Mouse (Mus musculus): ENCODE results near the gene Il12rb1. TPM values are rescaled to one million over a fixed set of nuclear protein-coding genes. Genes with fewer than 3 reads are reported as not detected.

Gene Il12rb1
- total RNA-seq, 2 experiments from 2014 or later, result 0.15 to 0.31 TPM

DNA sequence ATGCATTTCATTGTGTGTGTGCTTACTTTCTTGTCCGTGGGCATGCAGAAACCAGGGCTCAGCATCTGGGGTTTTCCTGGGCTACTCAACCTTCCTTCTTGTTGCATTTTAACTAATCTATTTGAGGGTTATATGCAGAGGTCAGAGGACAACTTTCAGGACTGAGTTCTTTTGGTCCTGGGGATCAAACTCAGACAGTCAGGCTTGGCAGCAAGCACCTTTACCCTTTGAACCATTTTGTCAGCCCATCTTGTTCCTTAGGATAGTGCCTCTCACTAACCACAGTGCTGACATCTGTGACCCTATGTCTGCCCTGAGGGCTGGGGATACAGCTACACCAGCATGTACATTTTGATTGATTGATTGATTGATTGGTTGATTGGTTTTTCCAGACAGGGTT lies 19.5 kb downstream of the Il12rb1 start:
- DNase-seq, result no peak

DNA sequence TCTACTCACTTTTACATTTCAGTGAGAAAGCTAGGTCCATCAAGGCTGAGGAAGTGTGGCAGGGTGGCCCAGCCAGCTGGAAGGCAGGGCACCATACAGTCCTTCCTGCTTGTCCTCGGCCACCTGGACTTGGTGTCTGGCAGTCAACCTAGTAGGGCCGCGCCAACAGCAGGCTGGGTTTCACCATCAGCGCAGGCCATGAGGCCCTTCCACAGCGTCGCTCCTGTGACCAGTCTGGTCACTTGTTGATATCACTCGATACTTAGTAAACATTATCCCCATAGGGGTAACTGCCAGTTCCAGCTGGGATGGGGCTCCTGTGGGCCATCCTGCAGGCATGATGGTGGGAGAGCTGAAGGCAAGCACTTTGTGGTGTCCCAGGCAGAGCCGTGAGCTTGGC lies 23.3 kb downstream of the Il12rb1 start:
- DNase-seq, result no peak

DNA sequence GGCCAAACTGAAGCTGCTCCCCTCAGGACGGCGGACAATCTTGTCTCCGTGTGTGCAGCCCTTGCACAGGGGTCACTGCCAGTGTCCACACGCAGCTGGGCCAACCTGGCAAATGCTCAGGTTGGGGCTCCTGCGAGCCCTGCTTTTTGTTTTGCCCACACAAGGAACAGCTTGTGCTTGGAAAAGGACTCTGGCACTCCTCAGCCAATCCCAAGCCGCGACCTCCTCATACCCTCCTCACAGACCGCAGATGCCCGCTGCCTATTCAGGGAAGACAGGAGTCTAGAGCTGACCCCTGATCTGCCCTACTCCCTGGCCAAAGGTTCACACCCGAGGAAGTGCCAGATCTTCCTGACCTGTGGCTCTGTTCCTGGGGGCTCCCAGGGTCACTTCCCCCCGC lies 24.1 kb downstream of the Il12rb1 start:
- peak; percentile 45 to 62 for DNase-seq

DNA sequence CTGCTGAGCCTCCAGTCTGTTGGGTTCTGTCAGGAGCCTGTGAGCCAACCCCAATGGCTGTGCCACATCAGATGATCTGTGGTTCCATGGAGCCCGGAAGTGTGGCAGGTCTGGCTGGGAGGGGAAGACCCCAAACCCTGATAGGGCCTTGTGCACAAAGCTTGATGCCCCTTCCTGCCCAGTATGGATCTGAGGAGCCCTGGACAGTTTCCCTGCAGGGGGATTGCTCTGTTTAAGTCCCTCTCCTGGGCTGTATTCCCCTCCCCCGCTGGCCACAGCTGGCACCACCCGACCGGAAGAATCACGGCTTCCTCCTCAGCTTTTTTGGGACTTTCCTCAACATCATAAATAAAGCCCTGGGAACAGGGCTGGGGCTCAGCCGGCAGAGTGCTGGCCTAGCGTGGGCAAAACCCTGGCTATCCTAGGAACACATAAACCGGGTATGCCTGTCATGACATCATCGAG lies 24.8 kb downstream of the Il12rb1 start:
- peak; percentile 54 to 68 for DNase-seq

DNA sequence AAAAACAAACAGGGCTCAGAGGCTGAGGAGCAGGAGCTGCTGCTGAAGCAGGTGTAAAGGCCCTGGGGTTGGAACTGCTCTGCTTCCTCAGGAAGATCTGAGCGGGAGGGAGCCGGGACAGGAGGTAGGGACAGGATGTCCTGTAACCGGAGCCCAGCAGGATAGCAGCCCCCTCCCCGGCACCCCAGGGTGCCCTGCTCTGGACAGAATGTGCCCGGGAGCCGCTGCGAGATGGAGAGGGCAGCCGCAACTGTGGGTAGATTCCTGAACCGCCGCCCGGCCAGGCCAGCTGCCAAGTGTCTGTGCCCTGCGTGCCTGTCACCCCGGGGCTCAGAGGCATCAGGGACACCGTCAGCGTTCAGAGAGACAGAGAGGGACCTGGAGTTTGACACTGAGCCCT lies 25.3 kb downstream of the Il12rb1 start:
- DNase-seq, result peak; percentile 89 to 91

DNA sequence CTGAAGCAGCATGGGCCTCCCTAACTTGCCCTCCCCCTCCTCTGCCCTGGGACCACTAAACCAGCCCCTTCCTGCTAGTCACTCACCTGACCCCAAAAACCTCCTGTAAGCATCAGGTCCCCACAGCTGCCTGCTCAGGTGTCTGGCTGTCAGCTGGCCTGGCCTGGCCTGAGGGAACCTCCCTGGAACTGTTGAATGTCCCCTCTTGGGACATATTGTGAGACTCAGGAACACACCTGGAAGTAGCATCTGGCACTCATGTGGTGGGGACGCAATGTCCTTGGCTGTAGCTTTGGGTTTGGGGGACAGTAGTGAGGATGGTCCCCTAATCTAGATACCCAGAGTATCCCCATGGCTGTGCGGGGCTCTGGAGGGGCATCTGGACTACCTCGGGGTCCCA lies 25.8 kb downstream of the Il12rb1 start:
- peak; percentile 33 to 48 for DNase-seq

DNA sequence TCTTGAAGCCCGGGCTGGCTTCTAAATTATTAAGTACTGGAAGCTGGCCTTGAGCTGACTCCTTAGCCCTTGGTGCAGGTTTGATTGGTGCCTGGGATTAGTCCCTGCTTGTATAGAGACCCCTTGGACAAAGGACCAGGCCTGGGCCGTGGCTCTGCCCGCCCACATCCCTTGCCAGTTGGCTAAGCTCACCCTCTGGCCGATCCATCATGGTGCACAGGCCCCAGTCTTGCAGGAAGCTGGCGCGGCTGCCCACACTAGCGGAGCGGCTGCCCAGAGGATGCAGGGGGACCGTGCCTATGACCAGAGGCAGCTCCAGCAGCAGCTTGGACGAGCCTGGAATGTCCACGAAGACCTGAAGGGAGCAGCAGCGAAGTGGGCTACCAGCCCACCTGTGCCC lies 28.4 kb downstream of the Il12rb1 start:
- no peak for DNase-seq

DNA sequence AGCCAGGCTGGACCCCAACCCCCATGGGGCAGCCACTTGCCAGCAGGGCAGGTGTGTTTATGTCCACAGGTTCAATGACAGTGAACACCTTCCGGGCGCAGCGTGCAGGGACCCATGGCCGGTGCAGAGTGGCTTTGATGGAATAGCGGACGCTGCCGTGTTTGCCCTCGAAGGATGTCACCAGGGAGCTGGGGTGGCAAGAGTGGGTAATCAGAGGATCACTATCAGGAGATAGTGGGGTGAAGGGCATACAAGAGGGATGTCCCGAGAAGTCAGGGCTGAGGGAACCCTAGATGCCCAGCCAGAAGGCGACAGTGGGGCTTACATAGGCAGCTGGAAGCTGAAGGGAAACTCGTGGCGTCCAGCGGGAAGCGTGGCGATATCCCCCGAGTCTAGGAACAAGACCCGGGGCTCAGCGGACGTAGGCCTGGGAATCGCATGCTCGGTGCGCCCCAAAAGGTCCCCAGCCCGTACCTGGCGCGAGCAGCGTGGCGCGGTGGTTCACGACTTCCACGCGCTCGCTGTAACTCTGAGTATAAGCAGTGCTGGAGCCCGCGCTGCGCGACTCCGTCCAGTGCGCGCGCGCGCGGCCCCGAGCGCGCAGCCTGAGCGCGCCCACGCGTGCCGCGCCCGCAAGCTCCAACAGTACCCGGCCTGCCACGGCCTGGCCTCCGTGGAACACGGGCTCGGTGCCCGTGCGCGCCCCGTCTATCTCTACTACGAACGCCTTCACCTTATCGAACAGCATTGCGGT lies 30.6 kb downstream of the Il12rb1 start:
- DNase-seq, result peak; percentile 47 to 62

DNA sequence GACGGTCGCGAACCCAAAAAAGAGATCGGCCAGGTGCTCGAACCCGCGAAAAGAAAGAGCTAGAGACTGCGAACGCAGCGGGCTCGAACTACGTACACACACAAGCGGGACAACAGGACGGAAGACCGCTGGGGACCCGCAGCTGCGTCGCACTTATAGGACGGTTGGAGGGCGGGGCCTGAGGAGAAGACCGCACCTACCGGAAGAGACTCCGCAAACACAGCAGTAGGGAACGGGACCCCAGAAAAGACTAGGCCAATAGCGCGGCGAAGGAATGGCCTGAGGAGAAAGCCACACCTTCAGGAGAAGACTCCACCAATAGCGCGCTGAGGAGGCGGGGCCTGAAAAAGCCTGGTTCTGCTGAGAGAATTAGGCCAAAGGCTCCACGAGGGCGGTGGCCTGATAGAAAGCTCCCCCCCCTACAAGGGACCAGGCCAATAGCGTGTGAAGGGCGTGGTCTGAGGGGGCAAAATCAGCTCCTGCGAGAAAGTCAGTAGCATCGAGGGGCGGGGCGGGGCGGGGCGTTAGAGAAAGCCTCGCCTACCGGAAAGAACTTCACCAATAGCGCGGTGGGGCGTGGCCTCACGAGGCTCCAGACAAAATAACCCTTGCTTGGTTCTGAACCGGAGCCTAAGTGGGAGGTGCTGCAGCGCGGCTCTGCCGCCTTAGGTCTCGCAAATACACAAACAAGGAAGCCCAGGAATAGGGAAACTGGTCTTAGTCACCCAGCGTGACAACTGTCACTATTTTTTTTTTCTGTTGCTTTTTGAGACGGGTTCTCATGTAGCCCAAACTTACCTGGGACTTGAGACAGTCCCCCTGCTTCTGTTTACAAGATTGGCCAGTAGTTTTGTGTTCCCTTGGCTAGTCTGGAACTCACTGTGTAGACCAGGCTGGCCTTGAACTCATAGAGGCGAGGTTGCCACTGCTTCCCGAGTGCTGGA lies 31.4 kb downstream of the Il12rb1 start, which contains the start of gene Arrdc2:
TSS of gene Arrdc2 (minus strand) at position 313 of the 944 bp plus-strand sequence.
- peak; percentile 98 to 100 for DNase-seq

DNA sequence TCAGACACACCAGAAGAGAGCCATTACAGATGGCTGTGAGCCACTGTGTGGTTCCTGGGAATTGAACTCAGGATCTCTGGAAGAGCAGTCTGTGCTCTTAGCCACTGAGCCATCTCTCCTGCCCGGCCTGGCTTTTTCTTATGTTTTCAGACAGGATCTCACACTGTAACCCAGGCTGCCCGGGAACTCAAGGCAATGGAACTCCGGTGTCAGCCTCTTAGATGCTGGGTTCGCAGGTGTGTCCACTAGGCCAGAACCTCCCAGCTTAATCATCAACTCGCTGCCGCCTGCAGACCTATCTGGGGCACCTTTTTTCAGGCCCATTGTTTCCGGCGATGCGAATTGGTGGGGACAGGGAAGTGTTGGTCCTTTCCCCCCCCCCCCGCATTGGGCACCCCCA lies 32.3 kb downstream of the Il12rb1 start:
- DNase-seq, result no peak

DNA sequence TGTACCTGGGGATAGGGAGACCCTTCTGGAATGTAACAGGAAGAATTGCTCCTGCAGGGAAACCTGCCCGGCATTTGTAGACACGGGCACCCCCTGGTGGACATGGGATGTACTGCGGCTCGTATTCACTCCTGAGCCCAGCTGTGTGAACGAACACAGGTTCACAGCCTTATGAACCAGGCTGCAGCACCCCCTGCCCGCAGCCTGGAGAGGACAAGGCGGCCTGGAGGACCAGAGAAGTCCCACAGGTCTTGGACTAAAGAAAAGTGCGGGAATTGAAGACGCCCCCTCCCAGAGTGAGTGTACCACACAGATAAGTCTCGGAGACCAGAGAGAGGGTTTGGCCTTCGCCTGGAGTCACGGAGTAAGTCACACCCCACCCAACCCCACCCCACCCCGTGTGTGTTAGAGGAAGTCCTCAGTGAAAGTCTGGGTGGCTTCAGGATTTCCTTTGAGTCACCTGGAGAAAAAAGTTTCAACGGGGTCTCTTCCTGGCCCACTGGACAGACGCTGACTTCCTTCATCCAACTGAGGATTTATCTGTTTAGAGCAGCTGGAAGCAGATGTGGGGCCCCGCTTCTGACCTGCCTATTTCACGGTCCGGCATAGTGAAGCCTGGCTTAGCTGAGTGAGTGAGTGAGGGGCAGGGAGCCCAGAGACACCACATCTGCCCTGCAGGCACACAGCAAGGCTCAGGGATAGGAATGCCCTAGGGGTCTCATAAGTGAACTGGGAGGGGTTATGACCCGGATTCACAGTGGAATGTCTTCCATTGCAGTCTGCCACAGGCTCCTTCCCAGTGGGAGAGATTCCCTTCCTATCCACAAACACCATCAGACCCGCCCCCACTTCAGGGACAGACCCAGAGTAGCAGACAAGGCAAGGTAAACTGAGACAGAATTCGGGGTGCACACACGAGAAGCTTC lies 33.2 kb downstream of the Il12rb1 start:
- peak; percentile 88 to 98 for DNase-seq

DNA sequence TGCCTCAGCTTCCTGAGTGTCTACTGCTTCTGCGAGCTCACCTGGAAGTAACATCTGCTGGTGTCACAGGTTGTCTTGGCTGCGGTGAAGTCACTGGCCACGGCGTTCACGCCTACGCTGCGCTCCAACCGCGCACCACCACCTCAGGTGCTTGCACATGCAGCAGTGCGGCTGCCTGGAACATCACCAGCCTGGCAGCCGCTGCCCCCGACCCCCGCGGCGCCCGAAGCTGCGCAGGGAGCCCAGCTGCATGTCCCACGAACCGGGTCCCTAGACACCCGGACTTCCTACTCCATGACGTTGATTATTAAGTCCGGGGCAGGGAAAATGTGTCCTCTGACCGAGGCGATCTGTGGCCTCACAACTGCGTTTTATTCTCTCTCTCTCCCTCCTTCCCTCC lies 34.2 kb downstream of the Il12rb1 start:
- DNase-seq, result no peak

DNA sequence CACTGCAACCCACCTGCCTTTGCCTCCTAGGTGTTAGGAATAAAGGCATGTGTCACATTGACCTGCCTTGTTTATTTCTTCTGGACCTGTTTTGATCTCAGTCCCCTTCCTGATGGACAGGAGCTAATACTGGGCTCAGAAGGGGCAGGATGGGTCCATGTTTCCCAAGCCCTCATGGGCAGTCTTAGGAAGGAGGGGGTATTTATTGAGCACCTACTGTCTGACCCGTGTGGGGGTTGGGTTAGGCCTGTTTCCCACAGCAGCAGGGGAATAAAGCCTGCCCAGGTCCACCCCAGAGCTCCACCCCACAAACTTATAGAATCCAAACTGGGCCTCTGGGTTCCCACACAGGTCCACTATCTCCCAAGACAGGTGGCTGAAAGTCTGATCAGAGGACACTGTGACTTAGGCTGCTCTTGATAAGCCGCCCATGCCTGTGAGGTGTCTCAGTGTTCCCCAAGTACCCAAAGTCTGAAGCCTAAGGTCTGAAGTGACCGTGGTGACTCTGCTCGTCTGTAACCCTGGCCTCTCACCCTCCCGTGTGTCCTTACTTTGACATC lies 35.0 kb downstream of the Il12rb1 start:
- no peak for DNase-seq

DNA sequence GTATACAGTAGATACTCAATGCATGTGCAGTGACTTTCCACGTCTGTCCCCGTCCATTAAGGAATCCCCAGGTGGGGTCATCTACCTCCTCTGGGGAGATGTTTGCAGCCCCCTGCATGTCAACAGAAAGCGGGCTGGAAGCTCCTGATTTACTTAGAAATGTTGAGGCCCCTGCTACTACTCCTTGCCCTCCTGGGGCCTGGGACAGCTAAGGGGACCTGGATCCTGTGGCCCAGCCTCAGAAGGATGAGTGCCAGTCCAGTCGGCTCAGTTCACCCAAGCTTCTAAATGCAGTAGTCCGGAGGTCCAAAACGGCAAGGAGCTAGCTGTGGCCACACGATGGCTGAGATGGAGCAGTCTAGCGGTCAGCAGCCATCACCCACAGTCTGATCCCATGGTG lies 35.7 kb downstream of the Il12rb1 start:
- no peak for DNase-seq

DNA sequence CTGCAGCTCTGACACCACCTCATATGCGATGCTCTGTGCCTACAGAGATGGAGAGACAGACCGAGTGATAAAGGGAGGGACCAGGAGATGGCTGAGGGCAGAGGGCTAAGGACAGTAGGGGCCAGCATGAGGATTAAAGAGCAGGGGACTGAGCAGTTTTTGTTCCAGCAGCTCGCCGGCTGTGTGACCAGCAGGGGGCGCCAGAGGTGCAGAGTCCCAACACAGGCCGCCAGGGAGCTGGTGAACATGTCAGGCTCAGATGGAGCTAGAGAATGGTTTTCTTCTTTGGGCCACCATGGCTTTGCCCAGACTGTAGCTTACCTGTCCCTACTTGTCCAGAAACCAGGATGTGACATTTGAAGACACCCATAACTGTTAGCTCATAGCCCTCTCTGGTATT lies 36.3 kb downstream of the Il12rb1 start:
- peak; percentile 85 to 95 for DNase-seq

DNA sequence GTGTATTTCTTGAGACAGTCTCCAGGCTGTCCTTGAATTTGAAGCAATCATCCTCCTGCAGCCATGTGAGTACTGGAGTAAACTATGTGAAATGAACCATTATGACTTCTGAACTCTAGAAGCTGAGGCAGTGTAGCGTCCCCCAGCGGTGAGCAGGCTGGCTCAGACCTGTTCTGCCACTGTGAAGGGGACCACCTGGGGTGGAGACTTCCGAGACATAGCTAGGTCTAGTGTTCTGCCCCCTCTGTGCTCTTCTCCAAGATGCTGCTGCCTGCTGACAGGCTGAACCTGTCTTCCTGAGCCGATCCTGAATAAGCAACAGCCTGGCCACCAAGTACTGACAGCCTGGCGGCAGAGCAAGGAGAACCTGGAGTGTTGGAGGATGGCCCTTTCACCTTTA lies 36.9 kb downstream of the Il12rb1 start:
- no peak for DNase-seq

DNA sequence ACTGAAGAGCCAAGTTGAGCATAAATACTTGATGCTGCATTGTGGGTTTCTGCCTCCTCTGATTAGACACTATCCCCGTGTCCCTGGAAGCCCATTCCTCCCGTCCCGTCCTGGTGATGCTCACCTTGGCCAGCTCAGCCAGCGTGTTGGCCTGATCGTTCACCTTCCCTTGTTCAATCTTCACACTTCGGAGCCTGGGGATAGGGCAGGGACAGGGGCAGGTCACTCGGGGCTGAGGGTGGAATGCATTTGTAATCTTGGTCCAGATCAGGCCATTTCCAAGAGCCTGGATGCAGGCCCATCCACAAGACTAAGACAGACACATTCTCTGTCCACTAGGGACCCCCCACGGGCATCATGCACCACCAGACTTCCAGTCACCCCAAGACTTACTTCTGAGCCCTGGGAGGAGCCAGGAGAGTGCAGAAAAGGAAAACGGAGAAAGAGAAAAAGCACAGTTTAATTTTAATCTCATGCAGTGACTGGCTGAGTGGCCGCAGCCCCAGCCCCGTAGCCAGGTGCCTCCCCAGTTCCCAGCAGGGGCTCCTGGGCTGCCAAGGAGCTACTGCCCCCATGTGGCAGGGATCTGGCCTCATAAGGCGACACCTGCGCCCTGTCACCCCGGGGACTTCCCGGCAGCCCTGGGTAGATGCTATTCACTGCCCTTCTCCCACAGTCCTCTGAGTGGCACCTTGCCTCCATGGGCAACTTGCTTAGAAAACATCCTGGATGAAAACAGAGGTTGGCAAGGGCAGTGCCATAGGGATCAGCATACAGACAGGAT lies 38.3 kb downstream of the Il12rb1 start:
- no peak for DNase-seq

DNA sequence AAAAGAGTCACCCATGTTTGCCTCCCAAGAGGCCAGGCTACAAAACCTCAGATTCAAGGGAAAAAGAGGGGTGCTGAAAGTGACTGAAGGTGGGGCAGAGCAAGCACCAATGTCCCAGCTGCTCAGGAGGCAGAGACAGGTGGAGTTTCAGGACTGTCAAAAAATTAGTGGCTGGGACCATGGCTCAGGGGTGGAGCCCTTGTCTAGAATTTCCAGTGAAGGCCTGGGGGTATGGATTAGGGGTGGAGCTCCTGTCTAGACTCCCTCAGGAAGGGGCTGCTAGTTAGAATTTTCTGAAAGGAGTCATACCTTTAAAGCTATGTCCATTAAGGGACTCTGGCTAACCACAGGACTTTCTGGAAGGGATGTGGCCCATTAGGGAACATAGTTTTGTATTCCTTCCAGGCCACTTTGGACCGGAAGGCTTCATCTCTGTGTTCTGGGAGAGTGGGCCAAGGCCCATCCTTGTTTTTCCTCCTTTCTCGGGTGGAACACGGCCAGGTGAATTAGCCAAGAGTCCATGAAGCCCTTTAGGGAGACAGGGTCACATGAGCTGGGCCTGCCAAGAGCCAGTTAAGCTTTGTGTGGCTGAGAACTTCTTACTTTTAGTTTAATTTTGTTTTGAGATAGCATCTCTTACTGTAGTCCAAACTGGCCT lies 41.2 kb downstream of the Il12rb1 start:
- peak; percentile 75 to 86 for DNase-seq

DNA sequence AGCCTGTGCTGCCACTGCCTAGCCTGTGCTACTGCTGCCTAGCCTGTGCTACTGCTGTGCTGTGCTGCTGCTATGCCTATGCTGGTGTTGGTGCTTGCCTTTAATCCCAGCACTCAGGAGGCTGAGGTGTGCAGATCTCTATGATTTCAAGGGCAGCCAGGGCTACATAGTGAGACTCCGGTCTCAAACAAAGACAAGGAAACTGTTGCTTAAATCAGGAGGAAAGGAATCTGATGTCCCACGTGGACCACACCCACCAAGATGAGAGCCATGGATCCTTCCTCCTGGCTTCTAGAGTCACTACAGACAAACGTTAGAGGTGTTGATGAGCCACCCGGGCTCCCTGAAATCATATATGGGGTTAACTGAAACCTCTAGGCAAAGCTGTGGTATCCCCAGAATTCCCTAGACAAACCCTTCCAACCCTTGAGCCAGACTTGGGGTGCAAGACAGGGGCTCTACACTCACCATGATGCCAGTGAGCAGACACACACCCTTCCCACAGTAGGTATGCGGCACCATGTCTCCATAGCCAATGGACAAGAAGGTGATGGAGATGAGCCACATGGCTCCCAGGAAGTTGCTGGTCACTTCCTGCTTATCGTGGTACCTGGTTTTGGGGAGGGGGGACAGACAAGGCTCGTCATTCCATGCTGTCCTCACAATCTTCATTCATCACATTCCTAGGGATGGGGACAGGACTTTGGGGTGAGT lies 42.0 kb downstream of the Il12rb1 start:
- DNase-seq, result no peak

DNA sequence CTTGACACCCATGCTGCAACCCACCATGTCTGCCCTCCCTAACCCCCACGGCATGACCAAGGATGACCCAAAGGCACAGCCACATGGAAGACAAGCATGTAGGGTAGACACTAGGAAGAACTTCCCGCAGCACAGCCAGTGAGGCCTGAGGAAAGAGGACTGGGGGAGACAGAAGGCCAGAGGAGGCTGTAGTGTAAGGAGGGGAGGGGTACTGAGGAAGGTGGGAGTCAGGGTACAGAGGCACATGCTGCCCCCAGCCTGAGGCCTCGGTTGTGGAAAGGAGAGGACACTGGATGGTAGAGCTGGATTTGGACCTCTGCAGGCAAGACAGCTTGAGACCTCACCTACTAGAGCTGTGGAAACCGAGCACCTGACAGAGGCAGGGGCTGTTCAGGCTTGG lies 42.7 kb downstream of the Il12rb1 start:
- DNase-seq, result no peak
